Mouse (Mus musculus) heart, postnatal 10 days (tissue): Measurements from ENCODE around the gene Parp9. TPM values are rescaled to one million over a fixed set of nuclear protein-coding genes. Genes with fewer than 3 reads are reported as not detected.
A peak's percentile ranks its signal among the peaks of the same experiment; 100 is the strongest.
"Not testable (repeated sequence)": the region's sequence is repeated elsewhere in the genome, so short reads cannot be mapped to it uniquely, and the experiment has no call there.

ENCODE experiments used
- DNase-seq, 2 experiments: peaks; one replicate each; pipeline ENCODE4 v3.0.0; 2021
- intact Hi-C: fragments of 180-260 bp; cut with DNase I; formaldehyde crosslinking; loops from one replicate; pipeline ENCODE4 v1.15.1; 2025
- total RNA-seq, 2 experiments: library from RNA; stranded (reverse); gene quantifications; 2 replicates each; pipeline ENCODE4 v1.2.3; 2021

Parp9 gene
- 10 to 100 TPM; 11.1 to 14.4 TPM for total RNA-seq

GRCm38 (mm10) chr16:35938211-35939151, at the start of gene Parp9, which contains the start of gene Dtx3l:
TSS of gene Parp9 (plus strand) at chr16:35938470.
TSS of gene Dtx3l (minus strand) at chr16:35939151.
- DNase-seq, result peak; percentile 72 to 77
- intact Hi-C loops, result loop anchor here (1.0 kb wide), 1 partner anchor 64 kb away; no protein-coding TSS in a partner anchor

DNA sequence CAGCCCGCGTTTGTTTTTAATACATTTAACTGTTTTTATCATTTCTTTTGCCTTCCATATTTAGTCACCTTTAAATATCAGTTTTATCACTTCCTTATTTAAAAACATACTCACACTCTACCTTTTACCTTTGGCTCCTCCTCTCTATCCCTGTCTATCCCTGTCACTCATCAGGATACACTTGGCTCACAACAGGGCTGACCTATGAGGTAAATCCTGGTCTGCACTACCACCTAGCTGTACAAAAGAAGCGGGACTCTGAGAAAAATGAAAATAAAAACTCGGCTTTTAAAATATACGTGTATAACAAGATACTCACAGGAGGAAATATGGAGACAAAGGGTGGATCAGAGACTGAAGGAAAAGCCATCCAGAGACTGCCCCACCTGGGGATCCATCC, 49.4 kb upstream of the Parp9 start:
- no peak for DNase-seq
- intact Hi-C loops, result no loop called here

GRCm38 (mm10) chr16:35890645-35891044, 47.6 kb upstream of the Parp9 start:
- intact Hi-C loops, result no loop called here
- DNase-seq, result no peak

DNA sequence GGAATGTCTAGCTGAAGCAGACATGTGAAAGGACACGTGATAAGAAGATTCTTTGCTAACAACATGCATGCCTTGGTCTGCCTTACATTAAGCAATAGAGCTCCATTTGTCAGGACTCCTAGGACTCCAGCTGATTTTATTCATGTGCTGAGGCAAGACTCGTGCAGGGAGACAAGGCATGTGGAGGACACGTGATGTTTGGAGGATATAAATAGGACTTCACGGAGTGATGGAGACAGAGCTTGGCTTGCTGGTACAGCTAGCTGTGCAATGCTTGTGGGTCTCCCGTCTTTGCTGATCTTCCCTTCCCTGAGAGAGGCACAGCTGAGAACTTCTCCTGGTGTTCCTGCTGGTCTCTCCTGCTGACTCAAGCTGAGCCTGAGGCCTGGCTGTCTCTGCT, 46.7 kb upstream of the Parp9 start:
- intact Hi-C loops, DNase-seq: not testable (repeated sequence)

- intact Hi-C loops, result no loop called here
These were observed 43.3 kb upstream of the Parp9 start for GRCm38 (mm10) chr16:35894997-35895396.

DNA sequence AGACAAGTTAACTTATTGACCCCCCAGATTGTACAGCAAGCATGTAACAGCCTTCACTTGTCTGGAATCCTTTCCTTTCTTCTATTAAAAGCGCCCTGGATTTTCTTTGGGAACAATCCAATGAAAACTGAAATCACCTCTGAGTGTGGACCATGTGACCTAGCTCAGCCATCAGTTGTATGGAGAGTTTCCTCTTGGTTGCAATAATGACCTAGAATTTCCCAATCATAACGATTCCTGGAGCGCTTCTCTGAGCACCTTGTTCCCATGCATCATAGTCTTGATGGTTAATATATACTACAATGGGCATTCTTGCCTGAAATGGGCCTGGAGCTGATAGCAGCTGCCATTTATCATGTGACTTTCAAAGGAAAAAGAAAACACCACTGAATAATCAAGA, 37.7 kb upstream of the Parp9 start:
- intact Hi-C loops, result no loop called here
- no peak for DNase-seq

More at GRCm38 (mm10) chr16:35894997-35895396, 43.3 kb upstream of the Parp9 start:
- no peak for DNase-seq

- intact Hi-C loops, result no loop called here
- DNase-seq, result no peak
These were observed 35.1 kb upstream of the Parp9 start for GRCm38 (mm10) chr16:35903014-35903640.

DNA sequence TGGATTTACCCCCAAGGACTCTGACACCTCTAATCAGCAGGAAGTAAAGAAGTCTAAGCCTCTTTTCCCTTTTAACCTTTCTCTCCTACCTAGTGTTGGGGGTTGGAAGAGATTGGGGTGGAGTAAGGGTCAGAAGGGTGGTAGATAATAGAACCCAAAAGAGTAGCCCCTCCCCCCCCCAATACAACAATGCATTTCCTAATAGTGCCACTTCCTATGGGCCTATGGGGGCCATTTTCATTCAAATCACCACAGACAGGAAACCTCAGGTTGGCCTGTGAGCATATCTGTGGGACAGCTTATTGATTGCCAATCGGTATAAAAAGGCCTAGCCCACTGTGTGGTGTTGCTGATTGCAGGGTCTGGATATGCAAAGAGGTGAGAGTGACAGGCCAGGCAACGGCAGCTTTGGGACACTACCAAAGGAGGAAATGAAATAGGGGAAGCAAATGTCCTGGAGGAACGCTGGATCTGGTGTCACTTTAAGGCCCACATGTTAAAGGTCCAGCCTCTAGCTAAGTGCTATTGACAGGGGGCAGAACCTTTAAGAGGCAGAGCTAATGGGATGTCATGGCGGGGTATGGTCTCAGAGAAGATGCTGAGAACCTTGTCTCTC, 34.0 kb upstream of the Parp9 start:
- DNase-seq, result no peak
- intact Hi-C loops, result no loop called here

GRCm38 (mm10) chr16:35905355-35905754, 32.9 kb upstream of the Parp9 start:
- no peak for DNase-seq
- intact Hi-C loops, result no loop called here

DNA sequence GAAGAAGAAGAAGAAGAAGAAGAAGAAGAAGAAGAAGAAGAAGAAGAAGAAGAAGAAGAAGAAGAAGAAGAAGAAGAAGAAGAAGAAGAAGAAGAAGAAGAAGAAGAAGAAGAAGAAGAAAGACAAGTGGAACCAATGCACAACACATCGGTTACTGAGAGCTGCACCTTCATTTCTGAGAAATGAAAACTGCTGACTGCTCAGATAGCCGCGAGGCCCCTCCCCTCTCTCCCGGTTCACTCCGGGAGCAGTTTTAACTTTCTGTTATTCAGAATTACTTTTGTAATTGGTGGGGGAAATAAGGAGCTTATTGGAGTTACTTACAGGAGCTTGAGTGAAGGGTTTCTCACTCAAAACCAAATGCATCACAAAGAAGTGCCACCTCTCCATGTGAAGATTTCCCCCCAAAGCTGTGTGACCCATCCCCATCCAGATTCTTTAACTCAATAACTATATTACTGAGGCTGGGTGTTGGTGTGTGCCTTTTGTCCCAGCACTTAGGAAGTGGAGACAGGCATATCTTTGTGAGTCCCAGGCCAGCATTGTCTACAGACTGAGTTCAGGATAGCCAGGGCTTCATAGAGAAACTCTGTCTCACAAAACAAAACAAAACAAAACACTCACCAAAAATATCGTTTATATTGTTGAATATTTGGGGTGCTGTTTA, 32.3 kb upstream of the Parp9 start:
- DNase-seq, result no peak
- intact Hi-C loops, result no loop called here

GRCm38 (mm10) chr16:35906887-35907286, 31.4 kb upstream of the Parp9 start:
- peak; percentile 8 to 12 for DNase-seq
- intact Hi-C loops, result no loop called here

GRCm38 (mm10) chr16:35907432-35908201, 30.7 kb upstream of the Parp9 start:
- intact Hi-C loops, result no loop called here
- peak; percentile 54 to 59 for DNase-seq

- no peak for DNase-seq
- intact Hi-C loops, result no loop called here
These were observed 26.8 kb upstream of the Parp9 start for GRCm38 (mm10) chr16:35911449-35911848.

DNA sequence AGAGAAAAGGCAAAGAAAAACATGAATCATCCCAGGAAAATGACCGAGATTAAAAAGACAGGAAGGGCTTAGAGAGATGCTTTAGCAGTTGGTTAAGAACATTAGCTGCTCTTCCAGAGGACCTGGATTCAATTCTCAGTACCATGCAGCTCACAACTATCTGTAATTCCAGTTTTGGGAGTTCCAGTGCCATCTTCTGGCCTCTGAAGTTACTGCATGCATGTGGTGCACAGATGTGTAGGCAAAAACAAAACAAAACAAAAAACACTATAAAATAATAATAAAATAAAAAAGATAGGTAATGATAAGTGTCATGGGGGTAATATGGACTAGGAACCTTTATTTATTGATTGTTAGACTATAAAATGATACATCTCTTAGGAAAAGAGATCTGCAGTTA, 24.7 kb upstream of the Parp9 start:
- intact Hi-C loops, result no loop called here
- DNase-seq, result peak in 1 of 2 experiments; percentile 24

- no peak for DNase-seq
- intact Hi-C loops, result no loop called here
These were observed 24.0 kb upstream of the Parp9 start for GRCm38 (mm10) chr16:35914301-35914700.

DNA sequence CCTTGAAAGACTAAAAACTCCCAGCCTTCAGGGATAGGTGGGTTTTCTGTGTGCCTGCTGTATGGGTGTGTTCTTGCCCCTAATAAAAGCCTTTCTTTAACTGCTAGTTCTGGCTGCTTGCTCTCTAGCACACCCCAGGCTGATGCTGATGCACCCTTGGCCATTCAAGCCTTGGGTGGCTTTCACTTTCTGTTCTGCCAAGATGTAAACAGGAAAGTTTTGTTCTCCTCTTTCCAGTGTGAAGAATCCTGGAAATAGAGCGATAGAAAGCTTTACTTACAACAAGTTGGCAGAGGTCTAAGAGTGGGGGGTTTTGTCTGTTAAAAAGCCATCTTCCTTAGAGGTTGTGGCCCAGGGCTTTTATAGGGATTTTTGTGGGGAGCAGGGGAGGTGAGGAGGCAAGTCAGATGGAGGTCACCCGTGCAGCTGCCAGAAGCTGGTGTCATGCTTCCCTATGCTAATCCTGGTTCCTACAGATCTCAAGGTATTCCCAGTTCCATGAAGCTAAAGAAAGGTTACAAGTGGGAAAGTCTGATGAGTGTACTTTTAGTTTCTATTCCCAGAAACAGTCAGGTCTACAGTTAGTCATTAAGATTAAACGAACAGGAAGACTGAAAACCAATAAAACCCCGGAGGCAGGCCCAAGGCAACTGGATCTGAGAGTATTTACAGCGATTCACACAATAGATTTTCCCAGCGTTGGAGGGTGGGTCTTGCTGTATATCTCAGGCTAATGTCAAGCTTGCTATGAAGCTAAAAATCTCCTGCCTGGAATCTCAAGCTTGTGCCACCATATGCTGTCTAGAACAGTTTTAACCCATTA, 19.3 kb upstream of the Parp9 start:
- no peak for DNase-seq
- intact Hi-C loops, result no loop called here

DNA sequence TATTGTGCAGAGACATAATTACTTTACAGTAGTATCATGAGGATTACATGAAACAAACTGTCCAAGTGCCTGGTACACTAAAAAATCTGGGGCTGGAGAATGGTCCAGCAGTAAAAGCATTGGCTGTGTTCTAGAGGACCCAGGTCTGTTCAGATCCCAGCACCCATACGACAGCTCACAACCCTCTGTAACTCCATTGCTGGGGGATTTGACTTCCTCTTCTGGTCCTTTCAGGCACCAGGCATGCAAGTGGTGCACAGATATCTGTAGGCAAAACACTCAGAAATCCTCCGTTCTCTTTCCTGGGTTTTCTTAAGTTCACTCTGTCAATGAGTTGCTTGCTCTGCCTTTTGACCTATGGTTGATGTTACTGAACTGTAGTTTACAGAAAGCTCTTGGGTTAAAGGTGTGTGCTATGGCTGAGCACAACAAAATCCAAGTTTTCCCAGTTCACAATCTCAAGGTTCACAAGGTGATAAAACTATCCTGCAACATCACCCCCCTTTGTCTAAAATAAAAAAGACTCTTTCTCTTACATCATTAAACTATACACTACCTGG, 16.5 kb upstream of the Parp9 start:
- DNase-seq, result no peak
- intact Hi-C loops, result no loop called here

DNA sequence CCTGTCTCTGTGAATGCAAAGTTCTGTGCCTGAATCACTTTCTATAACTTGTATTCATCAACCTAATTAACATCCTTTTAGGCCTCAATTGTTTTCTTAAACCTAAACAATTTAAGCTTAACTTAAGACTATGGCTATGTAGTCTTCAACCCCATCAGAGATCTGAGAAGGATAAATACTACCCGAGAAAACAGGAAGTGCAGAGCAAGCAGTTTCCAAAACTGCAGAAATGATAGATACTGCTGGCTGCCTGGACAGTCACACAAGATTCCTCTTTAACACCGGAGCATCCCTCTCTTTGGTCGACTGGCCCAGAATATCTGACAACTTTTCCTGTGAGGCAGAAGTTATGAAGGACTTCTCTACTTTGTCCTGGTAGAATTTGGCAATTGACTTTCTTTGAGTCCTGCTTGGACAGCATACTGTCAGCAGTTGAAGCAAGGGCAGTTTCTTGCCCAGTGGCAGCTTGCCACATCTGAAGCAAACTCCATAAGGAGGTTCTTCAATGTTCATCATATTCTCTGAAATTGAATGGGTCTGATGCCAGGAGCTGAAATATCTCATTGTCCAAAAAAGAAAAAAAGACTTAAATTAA, 15.9 kb upstream of the Parp9 start:
- no peak for DNase-seq
- intact Hi-C loops, result no loop called here
